Mouse (Mus musculus): Measurements from ENCODE around the gene Serpini1.

DNA sequence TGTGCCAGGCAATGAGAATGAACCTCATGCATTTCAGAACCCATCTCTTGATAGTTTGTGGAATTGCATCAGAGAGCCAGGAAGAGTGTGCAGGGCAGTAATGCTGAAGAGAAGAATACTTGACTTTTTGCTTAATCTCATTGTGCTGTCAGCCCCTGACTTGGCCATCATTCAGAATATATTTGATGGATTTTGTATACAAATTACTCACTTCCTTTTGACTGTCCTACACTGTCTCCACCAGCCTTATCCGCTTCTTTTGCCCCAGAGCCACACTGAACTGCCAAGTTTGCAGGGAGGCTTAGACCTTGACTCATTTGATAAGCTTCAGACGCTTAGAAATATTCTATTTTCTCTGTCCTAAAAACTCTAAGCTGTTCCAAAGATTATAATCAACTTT, 129.4 kb downstream of the Serpini1 start:
- TF ChIP-seq POLR2A (IDR thresholded peaks at IDR 0.05; ENCODE audit: borderline replicate concordance, insufficient read depth, low read length), result no peak
- TF ChIP-seq CTCF (IDR thresholded peaks at IDR 0.05; ENCODE audit: borderline replicate concordance, insufficient read depth, low read depth, low read length), result no peak

Measured in cerebellum, adult 2 months (tissue).